Mouse (Mus musculus): ENCODE data around the gene Papss1.

Gene Papss1

DNA sequence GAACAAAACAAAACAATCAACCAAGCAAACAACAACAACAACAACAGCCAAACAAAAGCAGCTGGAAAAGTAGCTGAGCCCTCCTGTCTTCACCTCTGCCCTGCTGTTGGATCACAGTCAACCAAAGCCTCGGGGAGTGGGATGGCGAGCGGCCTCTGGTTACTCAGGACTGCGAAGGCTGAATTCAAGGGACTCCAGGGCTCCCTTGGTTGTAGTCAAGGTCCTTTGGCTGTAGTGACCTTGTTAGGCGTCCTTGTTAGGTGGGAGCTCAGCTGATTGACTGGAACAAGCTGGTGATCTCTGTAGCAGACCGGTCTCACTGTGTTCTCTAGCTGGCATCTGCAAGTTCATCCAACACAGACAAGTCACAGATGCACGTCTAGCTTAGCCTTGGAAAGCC, 16.5 kb downstream of the Papss1 start:
- DNase-seq (ENCODE audit: low spot score in 2 of 2) = no peak

DNA sequence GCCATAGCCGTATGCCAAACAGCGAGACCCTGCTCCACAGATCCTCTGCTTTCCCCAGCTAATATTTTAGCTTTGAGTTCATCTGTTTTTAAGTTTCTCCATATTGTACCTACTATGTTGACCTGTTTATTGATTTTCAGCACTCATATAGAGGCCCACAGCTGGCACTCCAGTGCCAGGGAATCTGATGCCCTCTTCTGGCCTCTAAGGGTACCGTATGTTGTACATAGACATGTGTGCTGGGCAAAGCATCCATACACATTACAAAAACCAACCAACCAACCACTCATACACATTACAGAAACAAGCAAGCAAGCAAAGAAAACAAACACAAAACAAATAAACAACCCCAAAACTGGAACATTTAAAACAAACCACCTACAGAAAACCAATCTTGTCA, 22.2 kb downstream of the Papss1 start:
- no peak for DNase-seq (ENCODE audit: low spot score in 2 of 2)

DNA sequence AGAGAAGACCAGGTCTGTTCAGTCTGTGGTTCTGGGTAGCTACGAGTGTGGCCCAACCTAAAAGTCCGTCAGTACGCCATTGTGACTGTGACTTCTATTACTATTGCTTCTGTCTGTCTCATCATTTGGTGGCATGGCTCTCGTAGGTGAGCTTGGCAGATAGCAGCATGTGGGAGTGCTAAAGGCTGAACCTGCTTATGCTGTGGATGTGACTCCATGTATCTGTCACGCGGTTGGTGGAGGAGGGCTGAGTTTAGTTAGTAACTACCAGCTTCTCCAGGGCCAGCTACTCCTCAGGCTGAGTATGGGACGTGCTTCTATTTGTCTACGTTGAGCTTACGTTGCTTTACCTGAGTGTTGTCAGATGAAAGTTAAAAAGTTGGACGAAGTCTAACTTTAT, 23.4 kb downstream of the Papss1 start:
- DNase-seq (ENCODE audit: low spot score in 2 of 2) = peak in 1 of 2 experiments; percentile 45

DNA sequence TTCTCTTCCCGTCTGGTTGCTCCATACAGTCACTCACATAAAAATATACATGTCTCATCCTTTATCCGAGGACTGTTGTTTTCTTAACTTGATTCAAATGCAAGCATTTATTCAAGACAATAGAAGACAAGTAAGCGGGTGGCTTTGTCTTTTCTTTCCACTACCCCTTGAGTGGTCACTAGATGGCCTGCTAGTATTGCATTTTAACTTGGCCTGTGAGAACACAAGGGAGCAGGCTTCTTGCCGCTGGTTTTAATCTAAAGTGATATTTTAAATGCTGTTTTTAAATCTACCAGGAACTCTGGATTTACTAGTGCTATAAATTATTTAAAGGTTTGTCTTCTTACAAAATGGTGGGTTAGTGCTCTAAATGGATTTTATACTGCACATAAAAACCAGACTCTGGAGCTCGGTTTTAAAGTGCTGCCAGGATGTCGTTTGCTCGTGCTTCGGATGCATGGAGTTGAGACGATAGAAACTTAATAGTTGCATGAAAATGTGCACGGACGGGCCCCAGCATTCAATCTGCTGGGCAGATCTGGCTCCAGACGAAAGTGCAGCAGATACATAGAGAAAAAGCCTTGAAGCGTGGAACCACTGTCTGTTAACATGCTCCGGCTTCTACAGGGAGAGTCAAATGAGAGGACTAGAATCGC, 28.7 kb downstream of the Papss1 start:
- no peak for DNase-seq (ENCODE audit: low spot score in 2 of 2)

DNA sequence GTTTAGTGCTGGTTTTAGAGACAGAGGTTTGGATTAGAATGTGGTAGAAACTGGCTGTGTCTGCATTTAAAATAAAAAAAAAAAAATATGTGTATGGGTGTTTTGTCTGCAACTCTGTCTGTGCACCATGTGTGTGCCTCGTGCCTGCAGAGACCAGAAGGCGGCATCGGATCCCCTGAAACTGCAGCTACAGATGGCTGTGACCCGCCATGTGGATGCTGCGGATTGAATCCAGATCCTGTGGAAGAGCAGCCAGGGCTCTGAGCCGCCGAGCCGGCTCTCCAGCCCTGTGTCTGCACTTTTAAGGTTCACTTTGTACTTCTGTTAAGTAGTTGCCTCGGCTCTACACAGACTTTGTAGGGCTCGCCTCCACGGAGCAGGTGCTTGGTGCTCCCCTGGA, 29.8 kb downstream of the Papss1 start:
- DNase-seq (ENCODE audit: low spot score in 2 of 2) = no peak

DNA sequence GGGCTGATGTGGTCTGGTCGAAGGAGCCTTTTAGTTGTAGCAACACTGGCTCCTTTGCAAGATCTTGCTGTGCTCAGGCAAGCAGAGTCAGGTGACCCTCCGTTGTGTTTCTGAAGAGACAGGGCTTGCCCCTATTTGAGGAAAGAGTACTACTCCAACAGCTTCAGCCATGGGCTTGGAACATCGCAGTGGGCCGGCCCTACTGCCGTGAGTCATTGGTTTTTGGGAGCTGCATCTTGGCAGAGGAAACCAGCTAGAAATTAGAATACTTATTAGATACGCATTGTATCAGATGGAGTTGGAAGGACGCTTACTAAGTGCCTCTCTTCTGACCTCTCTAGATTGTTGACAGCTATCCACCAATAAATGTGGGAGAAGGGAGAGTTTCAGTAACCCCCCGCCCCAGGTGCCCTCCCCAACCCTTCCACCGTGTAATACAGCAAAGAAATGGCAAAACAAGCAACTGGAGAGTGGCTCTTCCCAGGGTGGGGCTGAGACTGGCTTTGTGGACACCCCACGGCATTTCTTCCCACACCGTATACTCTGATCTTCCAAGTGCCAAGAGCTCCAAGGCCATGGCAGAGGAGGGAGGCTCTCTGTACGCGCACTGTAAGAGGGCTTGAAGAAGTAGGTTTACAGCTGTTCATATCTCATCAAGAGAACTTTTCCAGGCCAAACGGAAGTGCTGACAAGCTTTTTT, 31.1 kb downstream of the Papss1 start:
- no peak for DNase-seq (ENCODE audit: low spot score in 2 of 2)

DNA sequence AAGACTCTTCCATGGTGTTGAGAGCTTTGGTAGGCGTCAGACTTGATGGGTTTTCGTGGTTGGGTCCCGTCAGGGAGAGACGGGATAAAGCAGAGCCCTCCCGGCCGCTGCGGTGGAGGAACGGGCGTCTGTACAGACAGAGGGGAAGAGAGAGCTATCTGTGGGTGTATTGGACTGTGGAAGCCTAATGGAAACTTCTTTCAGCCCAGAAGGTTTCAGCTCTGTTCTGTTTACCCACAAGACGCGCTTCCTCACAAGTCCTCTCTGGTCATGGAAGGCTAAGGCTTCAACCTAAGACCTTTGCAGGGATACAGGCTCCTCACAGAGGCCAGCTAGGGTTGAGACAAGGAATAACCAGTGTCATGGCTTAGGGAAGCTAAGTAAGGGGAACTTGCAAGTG, 36.2 kb downstream of the Papss1 start:
- DNase-seq (ENCODE audit: low spot score in 2 of 2) = no peak

DNA sequence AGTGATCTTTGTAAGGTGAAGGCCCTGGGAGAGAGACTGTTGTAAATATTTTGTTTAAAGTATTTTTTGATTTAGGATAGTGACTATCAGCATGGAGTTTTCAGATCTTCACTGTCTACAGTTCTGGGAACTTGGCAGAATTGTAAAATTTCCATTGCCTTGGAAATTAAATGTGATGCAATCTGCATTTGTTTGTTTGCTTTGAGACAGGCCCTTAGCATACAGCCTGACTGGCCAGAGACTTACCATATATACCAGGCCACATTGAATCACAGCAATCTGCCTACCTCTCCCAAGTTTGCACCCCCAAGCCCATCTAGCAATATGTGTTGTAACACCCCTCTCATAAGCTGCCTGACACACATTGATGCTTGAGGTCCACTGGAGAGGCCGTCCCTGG, 36.8 kb downstream of the Papss1 start:
- DNase-seq (ENCODE audit: low spot score in 2 of 2) = no peak

DNA sequence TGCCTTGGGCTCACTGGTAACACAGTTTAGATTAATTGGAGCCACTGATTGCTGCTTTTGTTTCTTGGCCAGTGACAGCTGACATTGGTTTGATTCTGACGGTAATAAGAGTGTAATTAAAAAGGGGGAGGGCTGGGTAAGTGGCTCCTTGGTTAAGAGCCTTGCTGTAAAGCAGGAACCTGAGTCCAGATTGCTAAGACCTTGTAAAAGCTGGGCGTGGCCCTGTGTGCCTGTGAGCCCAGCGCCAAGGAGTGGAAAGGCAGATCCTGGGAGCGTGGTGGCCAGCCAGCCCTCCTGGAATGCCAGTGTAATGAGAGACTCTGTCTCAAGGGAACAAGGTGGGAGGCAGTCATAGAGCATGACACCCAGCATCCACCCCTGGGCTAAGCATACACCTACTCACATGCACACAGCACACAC, 38.4 kb downstream of the Papss1 start:
- DNase-seq (ENCODE audit: low spot score in 2 of 2) = no peak

DNA sequence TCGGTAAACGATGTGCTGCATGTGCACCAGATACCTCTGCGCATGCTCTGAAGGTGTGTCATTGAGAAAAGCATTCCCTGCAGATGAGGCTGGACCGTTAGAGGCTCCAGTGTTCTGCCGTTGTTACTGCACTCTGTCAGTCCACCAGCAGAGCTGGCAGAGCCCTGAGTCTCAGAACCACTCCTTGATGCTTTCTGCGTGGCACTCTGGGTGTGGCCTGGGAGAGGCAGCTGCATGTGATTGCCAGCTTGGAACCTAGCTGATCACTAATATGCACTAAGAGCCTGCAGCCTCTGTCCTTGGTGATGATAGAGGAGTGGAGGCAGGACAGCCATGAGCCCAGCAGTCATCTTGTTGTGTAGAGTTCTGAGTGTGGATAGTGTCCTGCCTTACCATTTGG, 43.5 kb downstream of the Papss1 start:
- no peak for DNase-seq (ENCODE audit: low spot score in 2 of 2)

DNA sequence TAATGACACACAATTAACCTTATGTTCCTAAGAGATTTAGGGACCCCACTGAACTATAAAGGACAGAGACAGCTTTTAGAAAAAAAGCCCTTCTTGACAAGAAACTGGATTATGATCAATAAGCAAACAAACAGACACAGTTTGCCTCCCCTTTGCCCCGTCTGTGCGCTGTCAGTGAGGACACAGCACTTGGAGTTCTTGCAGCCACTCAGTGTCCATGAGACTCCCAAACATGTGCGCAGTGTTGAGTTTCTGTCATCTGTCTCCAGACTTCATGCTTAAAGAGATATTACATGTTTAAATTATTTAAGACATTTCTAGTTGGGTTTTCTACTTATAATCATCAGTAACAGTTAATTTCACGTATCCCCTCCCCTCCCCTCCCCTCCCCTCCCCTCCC, 45.1 kb downstream of the Papss1 start:
- no peak for DNase-seq (ENCODE audit: low spot score in 2 of 2)

DNA sequence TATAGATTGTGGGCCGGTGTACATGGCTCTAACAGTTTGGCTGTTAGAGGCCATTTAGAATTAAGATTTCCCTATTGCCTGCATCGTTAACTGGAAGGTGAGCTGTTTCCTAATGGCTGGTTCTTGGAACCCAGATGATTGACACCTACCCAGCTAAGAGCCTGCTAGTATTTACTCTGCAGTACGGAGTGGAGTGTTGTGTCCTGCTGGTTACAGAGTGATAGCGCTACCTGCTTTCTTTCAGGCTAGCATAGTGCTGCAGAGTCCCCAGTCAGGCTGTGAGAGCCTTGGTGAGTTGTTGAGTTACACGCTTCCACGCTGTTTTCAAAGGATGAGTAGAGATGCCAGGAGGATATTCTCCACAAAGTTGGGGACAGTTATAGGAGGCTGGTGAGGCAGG, 46.0 kb downstream of the Papss1 start:
- DNase-seq (ENCODE audit: low spot score in 2 of 2) = no peak

DNA sequence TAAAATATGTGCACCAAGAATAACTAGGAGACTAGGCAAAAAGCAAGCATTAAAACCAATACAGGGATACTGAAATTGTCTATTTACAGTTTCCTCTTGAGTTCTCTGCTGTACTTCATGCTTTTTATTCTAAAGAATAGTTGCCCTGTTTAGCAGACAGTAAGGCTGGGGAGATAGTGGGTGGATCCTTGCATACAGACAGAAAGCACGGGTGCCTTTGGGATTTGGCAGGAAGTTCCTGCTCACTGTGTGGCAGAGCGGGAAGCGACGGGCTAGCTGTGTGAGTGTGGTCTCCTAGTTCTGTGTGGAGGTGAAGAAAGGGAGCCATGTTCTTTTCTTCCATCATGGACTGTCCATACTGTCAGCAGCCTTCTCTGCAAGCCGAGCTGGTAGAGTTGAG, 48.3 kb downstream of the Papss1 start:
- DNase-seq (ENCODE audit: low spot score in 2 of 2) = no peak

DNA sequence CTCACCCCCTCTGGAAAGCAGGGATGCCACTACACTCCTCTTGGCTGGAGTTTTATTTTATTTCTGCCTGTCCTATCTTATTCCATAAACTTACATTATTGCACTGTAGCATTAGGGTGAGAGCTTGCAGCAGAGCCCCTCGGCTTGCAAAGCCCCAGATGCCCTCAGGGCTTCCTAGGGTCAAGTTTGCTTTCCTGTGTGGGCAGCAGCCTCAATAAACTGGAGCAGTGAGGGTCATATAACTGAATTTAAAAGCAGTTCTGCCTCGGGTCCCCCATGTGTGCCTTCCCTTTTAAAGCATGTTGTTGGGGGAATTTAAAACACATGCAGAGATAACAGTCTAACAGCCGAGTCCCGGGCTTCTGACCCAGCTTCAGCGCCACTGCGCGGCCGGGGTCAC, 49.5 kb downstream of the Papss1 start:
- no peak for DNase-seq (ENCODE audit: low spot score in 2 of 2)

DNA sequence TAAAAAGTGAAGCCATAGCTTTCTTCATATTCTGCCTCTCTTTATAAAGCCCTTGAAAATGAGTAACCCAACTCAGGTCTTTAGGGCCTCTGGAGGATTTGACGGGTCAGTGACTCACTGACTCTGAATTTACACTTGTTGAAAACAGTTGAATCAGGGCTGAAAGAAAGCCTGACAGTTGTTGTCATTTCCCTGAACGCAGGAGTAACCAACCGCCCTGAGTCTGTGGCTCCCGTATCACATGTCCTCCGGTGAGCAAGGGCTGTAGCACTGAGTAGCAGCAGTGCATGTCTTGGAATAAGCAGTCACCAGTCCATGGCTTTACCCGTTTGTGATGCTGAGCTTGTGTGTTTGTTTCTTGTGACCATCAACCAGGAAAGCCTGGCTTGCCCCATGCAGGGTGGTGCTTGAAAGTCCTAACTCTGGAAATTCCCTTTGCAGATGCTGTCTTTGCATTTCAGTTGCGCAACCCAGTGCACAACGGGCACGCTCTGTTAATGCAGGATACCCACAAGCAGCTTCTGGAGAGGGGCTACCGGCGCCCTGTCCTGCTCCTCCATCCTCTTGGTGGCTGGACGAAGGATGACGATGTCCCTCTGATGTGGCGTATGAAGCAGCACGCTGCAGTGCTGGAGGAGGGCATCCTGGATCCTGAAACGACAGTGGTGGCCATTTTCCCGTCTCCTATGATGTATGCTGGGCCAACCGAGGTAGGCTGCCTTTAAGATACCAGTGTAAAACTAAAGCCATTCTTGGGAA, 54.2 kb downstream of the Papss1 start:
- no peak for DNase-seq (ENCODE audit: low spot score in 2 of 2)

DNA sequence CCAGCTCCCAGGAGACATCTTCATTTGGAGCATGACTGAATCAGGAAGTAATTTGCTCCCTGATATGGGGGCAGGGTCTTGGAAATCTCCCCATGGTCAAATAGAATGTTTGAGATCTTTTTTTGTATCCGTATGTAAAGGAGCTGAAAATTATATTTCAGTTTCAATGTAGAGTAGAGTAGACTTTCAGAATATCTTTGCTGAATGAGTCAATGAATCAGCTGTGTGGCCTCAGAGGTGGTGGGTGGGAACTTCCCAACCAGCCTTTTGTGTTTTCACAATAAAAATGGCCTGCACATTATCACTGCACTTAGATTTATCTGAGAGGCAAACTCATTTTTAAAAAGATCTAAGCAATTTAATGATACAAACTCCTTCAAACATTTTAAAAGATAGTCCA, 58.6 kb downstream of the Papss1 start:
- no peak for DNase-seq (ENCODE audit: low spot score in 2 of 2)

DNA sequence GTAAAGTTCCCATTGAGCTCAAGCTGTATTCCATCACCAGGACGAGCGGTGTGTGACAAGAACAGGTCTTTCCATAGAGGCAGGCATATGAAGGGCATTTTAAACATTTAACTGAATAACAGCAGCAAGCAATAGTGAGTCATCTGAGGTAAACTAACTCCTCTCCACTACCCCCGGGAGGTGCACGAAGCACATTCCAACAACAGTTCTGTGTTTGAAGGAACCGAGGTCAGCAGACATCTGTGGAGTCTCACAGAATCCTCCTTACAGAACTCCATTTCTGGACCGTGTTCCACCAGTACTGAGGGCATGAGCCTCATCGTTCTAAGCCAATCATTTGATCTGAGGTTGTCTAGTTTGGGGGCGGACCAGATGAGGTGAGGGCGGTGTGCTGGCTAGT, 59.5 kb downstream of the Papss1 start:
- no peak for DNase-seq (ENCODE audit: low spot score in 2 of 2)

DNA sequence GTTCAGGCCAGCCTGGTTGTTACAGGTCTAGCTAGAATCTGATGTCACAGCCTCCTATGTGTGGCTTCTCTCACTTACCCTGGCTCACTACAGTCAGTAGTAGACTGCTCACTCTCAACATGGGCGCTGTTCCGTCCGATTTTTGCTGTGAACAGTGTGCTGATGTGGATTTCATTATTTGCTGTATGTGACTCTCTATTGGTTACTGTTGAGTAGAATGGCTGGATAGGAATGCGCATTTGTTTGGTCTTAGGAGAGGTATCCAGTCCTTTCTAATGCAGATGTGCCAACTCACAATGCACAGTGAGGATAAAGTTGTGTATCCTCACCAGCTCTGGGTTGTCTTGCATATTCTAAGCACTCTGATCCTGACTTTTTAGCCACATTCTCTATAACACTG, 62.9 kb downstream of the Papss1 start:
- no peak for DNase-seq (ENCODE audit: low spot score in 2 of 2)

DNA sequence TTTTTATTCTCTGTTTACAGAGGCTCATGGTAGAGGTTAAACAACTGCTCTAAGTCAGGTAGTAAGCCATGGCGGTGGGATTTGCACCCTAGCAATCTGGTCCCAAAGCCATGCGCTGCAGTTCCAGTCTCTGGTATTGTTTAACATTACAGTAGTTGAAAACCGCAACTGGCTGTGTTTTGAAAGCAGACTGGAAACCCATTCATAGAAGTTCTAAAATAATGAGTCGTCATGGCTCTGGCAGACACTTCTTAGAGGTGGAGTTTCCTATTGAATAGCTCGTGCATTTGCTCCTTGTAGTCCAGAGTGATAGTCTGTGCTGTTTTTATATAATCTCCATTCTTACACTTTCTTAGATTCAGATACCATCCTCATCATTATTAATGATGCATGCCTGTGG, 63.7 kb downstream of the Papss1 start:
- no peak for DNase-seq (ENCODE audit: low spot score in 2 of 2)

DNA sequence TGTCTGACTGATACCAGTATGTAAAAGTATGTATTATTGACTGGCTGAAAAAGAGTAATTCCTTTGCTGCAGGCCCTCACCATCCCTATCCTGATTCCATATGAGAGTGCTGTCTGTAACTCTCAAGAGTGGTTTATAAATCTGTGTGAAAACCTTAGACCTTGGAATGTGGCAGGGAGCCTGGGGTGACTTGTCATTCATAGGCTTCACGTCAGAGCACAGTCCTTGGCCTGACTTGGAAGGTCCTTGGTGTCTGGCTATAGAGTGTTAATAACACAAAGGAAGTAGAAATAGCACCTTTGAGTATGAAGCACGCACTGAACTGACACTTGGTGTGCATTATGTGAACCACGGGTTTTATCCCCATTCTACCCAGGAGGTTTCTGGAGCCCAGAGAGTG, 64.4 kb downstream of the Papss1 start:
- DNase-seq (ENCODE audit: low spot score in 2 of 2) = no peak

DNA sequence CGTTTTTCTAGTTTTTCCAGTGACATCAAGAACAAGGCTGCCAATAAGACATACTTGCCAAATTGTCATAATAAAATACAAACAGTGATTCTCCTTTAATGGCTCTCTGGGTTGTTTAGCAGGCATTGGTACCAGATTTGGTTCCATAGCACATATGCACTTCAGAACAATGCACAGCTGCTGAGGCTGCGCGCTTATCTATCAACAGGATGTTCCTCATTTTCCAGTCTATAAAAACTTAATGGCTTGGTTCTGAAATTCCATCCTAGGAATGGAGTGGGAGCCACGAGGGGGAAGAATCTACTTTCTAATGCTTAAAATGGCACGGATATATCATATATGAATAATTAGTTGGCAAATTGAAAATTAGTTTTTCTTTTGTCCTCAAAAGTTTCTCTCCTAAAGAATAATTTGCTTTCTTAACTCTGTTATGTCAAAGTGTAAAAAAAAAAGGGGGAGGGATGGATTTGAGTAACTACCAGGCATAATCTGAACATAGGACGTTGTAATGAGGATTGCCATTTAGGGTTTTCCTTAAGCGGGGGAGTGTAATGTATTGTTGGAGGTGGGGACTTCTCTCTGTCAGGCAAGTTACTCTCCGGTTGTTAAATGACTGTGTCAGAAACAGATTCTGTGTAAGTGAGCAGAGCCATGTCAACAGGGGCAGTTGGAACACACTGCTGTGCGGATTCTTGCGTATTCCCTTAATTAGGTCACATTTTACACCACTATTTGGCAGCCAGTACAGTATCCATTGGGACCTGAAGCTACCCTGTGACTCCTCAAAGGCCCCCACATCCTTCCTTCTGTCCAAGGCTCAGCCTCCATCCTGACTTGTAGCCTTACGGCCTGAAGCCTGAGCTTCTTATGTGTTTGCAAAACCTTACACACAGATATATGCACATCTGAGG, 66.1 kb downstream of the Papss1 start:
- no peak for DNase-seq (ENCODE audit: low spot score in 2 of 2)

DNA sequence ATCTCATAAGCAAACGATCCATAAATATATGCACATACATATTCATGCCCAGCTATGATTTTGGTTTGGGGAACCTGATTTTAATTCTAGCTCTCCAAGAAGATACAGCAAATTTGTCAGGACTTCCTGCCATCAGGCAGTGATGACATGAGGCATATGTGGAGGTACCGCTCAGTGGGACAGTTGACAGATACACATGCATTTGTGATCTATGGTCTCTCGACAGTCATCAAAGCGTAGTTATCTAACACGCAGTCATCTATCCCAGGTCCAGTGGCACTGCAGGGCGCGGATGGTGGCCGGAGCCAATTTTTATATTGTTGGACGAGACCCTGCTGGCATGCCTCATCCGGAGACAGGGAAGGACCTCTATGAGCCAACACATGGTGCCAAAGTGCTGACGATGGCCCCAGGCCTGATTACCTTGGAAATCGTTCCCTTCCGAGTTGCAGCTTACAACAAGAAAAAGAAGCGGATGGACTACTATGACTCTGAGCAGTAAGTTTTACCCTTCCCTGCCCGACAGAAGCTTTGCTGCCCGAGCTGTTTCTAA, 66.8 kb downstream of the Papss1 start:
- DNase-seq (ENCODE audit: low spot score in 2 of 2) = no peak

Measured in right cerebral cortex, adult 2 months (tissue).